Mouse (Mus musculus): ENCODE results near the gene Atp5j. TPM values are rescaled to one million over a fixed set of nuclear protein-coding genes. Genes with fewer than 3 reads are reported as not detected.

The Atp5j gene
- total and polyA plus RNA-seq, 3 experiments, result 191 to 240 TPM; not detected in 1

DNA sequence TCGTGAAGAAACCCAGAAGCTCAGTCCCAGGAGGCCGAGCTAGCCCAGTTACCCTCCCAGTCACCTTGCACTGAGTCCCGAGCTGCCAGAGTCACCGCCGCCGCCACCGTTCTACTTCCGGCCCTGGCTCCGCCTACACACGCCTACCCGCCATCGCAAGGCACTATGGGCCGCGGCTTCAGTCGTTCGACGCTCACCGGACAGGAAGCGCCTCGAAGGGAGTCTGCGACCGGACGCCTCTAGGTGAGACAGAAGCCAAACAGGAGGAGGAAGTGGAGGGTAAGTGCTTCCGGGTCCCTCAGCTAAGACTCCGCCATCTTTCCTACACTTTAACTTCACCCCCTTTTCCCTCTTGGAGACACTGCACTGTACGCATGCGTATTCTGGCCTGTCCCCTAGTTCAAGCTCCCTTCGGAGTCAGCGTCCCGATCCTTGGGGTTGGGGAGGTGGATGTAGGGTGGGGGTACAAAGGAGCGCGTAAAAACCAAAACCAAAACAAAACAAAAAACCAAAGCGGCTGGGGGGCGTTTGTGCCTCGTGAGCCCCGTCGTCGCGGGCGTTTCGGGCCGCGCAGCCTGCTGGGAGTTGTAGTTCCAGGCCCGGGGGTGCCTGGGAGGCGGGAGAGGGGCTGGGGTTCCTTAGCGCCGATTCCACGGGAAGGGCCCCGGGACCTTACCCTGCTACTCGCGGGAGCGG is 532 bp downstream of the Atp5j start, which contains the start of gene Gabpa (continued):
- TF ChIP-seq GATA1 (IDR thresholded peaks at IDR 0.05; ENCODE audit: low read depth, low read length), result no peak
- TF ChIP-seq JUND (IDR thresholded peaks at IDR 0.05; ENCODE audit: low read depth, low read length), result no peak
- TF ChIP-seq CHD1 (IDR thresholded peaks at IDR 0.05; ENCODE audit: low read depth, low read length), result no peak

DNA sequence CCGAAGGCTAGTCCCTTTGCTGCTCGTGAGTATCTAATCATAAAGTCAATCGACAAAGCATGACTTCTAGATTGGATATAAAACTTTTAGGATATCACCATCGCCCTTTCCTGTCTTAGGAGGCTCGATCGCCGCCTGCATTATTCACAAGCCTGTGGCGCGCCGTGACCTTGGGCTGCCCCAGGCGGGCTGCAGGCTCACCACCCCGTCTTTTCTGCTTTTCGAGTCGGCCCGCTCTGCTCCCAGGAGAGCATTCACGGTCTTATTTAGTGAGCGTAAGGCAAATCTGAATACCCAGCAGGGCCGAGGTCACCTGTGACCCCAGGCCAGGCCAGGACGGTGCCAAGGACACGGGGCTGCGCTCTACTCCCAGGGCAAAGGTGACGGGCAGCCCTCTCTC is 1.1 kb downstream of the Atp5j start:
- Histone ChIP-seq H3K4me3 (ENCODE audit: control insufficient read depth in 1 of 2, insufficient read depth in 1 of 2, low read depth in 2 of 2, low read length in 2 of 2) (peak overlapping the region; percentile 81 to 97), H3K36me3 (ENCODE audit: control insufficient read depth in 1 of 2, insufficient read depth in 2 of 2, low read length in 2 of 2) (peaks cover 16% of the 10 kb centered on the region in 2 experiments)

DNA sequence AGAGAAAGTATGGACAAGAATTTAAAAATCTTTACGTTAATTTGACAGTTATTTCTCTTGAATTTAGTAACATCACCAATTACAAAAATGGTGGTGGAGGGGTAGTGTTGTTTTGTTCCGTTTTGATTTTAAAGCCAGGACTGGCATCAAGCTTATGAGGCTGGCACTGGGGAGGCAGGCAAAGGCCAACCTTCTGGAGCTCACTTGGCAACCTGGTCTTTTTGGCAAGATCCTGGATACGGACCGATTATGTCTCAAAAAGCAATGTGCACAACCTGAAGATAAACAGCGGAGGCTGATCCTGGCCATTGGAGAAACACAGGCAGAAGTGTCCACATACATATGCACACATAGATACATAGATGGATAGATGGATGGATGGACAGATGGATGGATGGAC is 2.7 kb downstream of the Atp5j start:
- TF ChIP-seq NRF1 (IDR thresholded peaks at IDR 0.05; ENCODE audit: insufficient read depth, low read depth, low read length, poor library complexity, severe bottlenecking) (no peak), ETS1 (IDR thresholded peaks at IDR 0.05; ENCODE audit: low read depth, low read length) (no peak), GABPA (IDR thresholded peaks at IDR 0.05; ENCODE audit: low read depth, low read length) (no peak), BHLHE40 (IDR thresholded peaks at IDR 0.05; ENCODE audit: borderline replicate concordance, low read depth, low read length) (no peak), MYC (IDR thresholded peaks at IDR 0.05; ENCODE audit: low read depth, low read length) (no peak), ZMIZ1 (IDR thresholded peaks at IDR 0.05; ENCODE audit: low read depth, low read length) (no peak), ZKSCAN1 (IDR thresholded peaks at IDR 0.05; ENCODE audit: low read depth, low read length) (no peak), NELFE (IDR thresholded peaks at IDR 0.05; ENCODE audit: low read depth, low read length) (no peak), ZC3H11A (IDR thresholded peaks at IDR 0.05; ENCODE audit: low read depth, low read length) (no peak), SIN3A (IDR thresholded peaks at IDR 0.05; ENCODE audit: low read length) (no peak), TBP (IDR thresholded peaks at IDR 0.05; ENCODE audit: low read depth, low read length) (no peak)
- peaks cover 16 to 19% of the 10 kb centered on the region in 2 experiments for H3K36me3 ChIP-seq (ENCODE audit: control insufficient read depth in 1 of 2, insufficient read depth in 2 of 2, low read length in 2 of 2)
- H3K9me3 ChIP-seq (replicated peaks; ENCODE audit: insufficient read depth, low read length), result no peaks in the 10 kb centered on the region
- DNase-seq (ENCODE audit: low read depth, low spot score), result no peak
- H3K27ac ChIP-seq (ENCODE audit: control insufficient read depth, low read depth, low read length), result no peak overlapping the region
- no peaks in the 10 kb centered on the region for H3K27me3 ChIP-seq (ENCODE audit: control insufficient read depth in 1 of 2, insufficient read depth in 2 of 2, low read length in 2 of 2)
- peaks cover 0 to 3% of the 10 kb centered on the region in 2 experiments; a peak in 2 of 4 replicates for H3K4me1 ChIP-seq (ENCODE audit: control insufficient read depth in 1 of 2, insufficient read depth in 2 of 2, low read length in 2 of 2)
- H3K9ac ChIP-seq (ENCODE audit: control insufficient read depth, low read depth, low read length, poor library complexity, severe bottlenecking), result no peak overlapping the region
- H3K4me3 ChIP-seq (ENCODE audit: control insufficient read depth in 1 of 2, insufficient read depth in 1 of 2, low read depth in 2 of 2, low read length in 2 of 2), result no peak overlapping the region
- peaks cover 47% of the 10 kb centered on the region for H3K79me2 ChIP-seq (ENCODE audit: control insufficient read depth, insufficient read depth, low read length, poor library complexity)

More for the DNA sequence above, 1.1 kb downstream of the Atp5j start:
- no peak for DNase-seq (ENCODE audit: low read depth, low spot score)
- Histone ChIP-seq H3K79me2 (ENCODE audit: control insufficient read depth, insufficient read depth, low read length, poor library complexity) (peaks cover 47% of the 10 kb centered on the region), H3K27me3 (ENCODE audit: control insufficient read depth in 1 of 2, insufficient read depth in 2 of 2, low read length in 2 of 2) (no peaks in the 10 kb centered on the region), H3K9me3 (replicated peaks; ENCODE audit: insufficient read depth, low read length) (no peaks in the 10 kb centered on the region), H3K27ac (ENCODE audit: control insufficient read depth, low read depth, low read length) (peak overlapping the region; percentile 81), H3K4me1 (ENCODE audit: control insufficient read depth in 1 of 2, insufficient read depth in 2 of 2, low read length in 2 of 2) (peaks cover 0 to 3% of the 10 kb centered on the region in 2 experiments; a peak in 2 of 4 replicates), H3K9ac (ENCODE audit: control insufficient read depth, low read depth, low read length, poor library complexity, severe bottlenecking) (peak overlapping the region; percentile 96)
- TF ChIP-seq ETS1 (IDR thresholded peaks at IDR 0.05; ENCODE audit: low read depth, low read length) (no peak), E2F4 (IDR thresholded peaks at IDR 0.05; ENCODE audit: borderline replicate concordance, low read depth, low read length) (no peak), SIN3A (IDR thresholded peaks at IDR 0.05; ENCODE audit: low read length) (no peak), BHLHE40 (IDR thresholded peaks at IDR 0.05; ENCODE audit: borderline replicate concordance, low read depth, low read length) (no peak), TBP (IDR thresholded peaks at IDR 0.05; ENCODE audit: low read depth, low read length) (no peak), KAT2A (conservative IDR thresholded peaks at IDR 0.05; ENCODE audit: low read depth, low read length) (no peak), CHD2 (IDR thresholded peaks at IDR 0.05; ENCODE audit: low read length) (no peak), JUND (IDR thresholded peaks at IDR 0.05; ENCODE audit: low read depth, low read length) (no peak), SMC3 (IDR thresholded peaks at IDR 0.05; ENCODE audit: low read depth, low read length) (no peak), UBTF (IDR thresholded peaks at IDR 0.05; ENCODE audit: borderline replicate concordance, insufficient read depth, low read depth, low read length) (no peak), NRF1 (IDR thresholded peaks at IDR 0.05; ENCODE audit: insufficient read depth, low read depth, low read length, poor library complexity, severe bottlenecking) (no peak), ZC3H11A (IDR thresholded peaks at IDR 0.05; ENCODE audit: low read depth, low read length) (no peak), GATA1 (IDR thresholded peaks at IDR 0.05; ENCODE audit: low read depth, low read length) (no peak), MAFK (IDR thresholded peaks at IDR 0.05; ENCODE audit: borderline replicate concordance, low read depth, low read length) (no peak), MAX (IDR thresholded peaks at IDR 0.05; ENCODE audit: low read length) (no peak), POLR2AphosphoS2 (IDR thresholded peaks at IDR 0.05; ENCODE audit: low read length) (no peak), POLR2A (IDR thresholded peaks at IDR 0.05; ENCODE audit: control insufficient read depth in 1 of 2, insufficient read depth in 1 of 2, low read depth in 1 of 2, low read length in 2 of 2, poor library complexity in 1 of 2) (no peak), ELF1 (IDR thresholded peaks at IDR 0.05; ENCODE audit: low read depth, low read length) (no peak), MXI1 (IDR thresholded peaks at IDR 0.05; ENCODE audit: low read depth, low read length) (no peak), HCFC1 (IDR thresholded peaks at IDR 0.05; ENCODE audit: low read depth, low read length) (no peak)

Data from MEL (cell line).